ENCODE assay signal across 15 mouse cellular contexts in genomic region chr4:115079821-115080349, GRCm38 (mm10). TPM values are rescaled to one million over a fixed set of nuclear protein-coding genes. Genes with fewer than 3 reads are reported as not detected.
DNase-seq lines count a peak whose midpoint lies in the region; ATAC-seq and TF ChIP-seq lines count a peak whose summit lies in the region.
"Had no signal": no experiment of that assay in that cellular context is flagged by ENCODE, and none has a peak within 500 bp of the region (broad histone marks: within the 10 kb centered on the region; RNA-seq: fewer than 3 reads in every experiment).

No protein-coding gene starts in this region.

- ATAC-seq in kidney, postnatal 0 days (replicated peaks; ENCODE audit: low FRiP score, low read depth): peak; percentile 15
- peak; percentile 24 for ATAC-seq in forebrain, embryonic 12.5 days (ENCODE audit: low FRiP score)
- peak; percentile 18; the same call in 1 of the 2 replicates for ATAC-seq in hindbrain, embryonic 13.5 days (ENCODE audit: low FRiP score)
- peak; percentile 1 for ATAC-seq in midbrain, embryonic 16.5 days

- H3K9ac ChIP-seq in kidney, postnatal 0 days (ENCODE audit: low read depth, low read length): no peak overlapping the region
- H3K9ac ChIP-seq in forebrain, embryonic 12.5 days: peak overlapping the region; percentile 44
- peak overlapping the region; percentile 55 for H3K9ac ChIP-seq in hindbrain, embryonic 13.5 days
- H3K9ac ChIP-seq in midbrain, embryonic 16.5 days (ENCODE audit: low read depth, low read length): peak overlapping the region; percentile 36; the same call in 1 of the 2 replicates
- H3K9ac ChIP-seq: embryonic facial prominence, embryonic 15.5 days; heart, embryonic 15.5 days; limb, embryonic 13.5 days had no signal

- 22% methylated on average over 5 of the region's 5 CpGs for WGBS in kidney, postnatal 0 days
- WGBS in forebrain, embryonic 12.5 days: 15% methylated on average over 5 of the region's 5 CpGs
- 12% methylated on average over 5 of the region's 5 CpGs for WGBS in hindbrain, embryonic 13.5 days
- WGBS in midbrain, embryonic 16.5 days: 12% methylated on average over 5 of the region's 5 CpGs

- no peaks in the 10 kb centered on the region for H3K9me3 ChIP-seq in kidney, postnatal 0 days (replicated peaks; ENCODE audit: low read length)
- no peaks in the 10 kb centered on the region for H3K9me3 ChIP-seq in forebrain, embryonic 12.5 days
- no peaks in the 10 kb centered on the region for H3K9me3 ChIP-seq in hindbrain, embryonic 13.5 days
- H3K9me3 ChIP-seq in midbrain, embryonic 16.5 days (replicated peaks; ENCODE audit: control insufficient read depth, low read length, poor library complexity, severe bottlenecking): no peaks in the 10 kb centered on the region
- H3K9me3 ChIP-seq: embryonic facial prominence, embryonic 15.5 days; heart, embryonic 15.5 days; limb, embryonic 13.5 days had no signal

- H3K27ac ChIP-seq in kidney, postnatal 0 days: no peak overlapping the region
- peak overlapping the region; percentile 74 for H3K27ac ChIP-seq in forebrain, embryonic 12.5 days
- peak overlapping the region; percentile 52 for H3K27ac ChIP-seq in hindbrain, embryonic 13.5 days
- 0 out of 2 replicates have a peak overlapping the region, but pooled peaks have one; percentile 29 for H3K27ac ChIP-seq in midbrain, embryonic 16.5 days (ENCODE audit: low read length)
- H3K27ac ChIP-seq: embryonic facial prominence, embryonic 15.5 days; heart, embryonic 15.5 days; limb, embryonic 13.5 days had no signal

- no peaks in the 10 kb centered on the region for H3K27me3 ChIP-seq in kidney, postnatal 0 days (ENCODE audit: insufficient read depth, low read length)
- peaks cover 23% of the 10 kb centered on the region for H3K27me3 ChIP-seq in forebrain, embryonic 12.5 days
- peaks cover 49% of the 10 kb centered on the region for H3K27me3 ChIP-seq in hindbrain, embryonic 13.5 days
- H3K27me3 ChIP-seq in midbrain, embryonic 16.5 days (ENCODE audit: control insufficient read depth, insufficient read depth, low read depth, low read length): no peaks in the 10 kb centered on the region
- H3K27me3 ChIP-seq: embryonic facial prominence, embryonic 15.5 days had no signal

- DNase-seq in kidney, postnatal 0 days (ENCODE audit: low spot score): no peak
- no peak for DNase-seq in kidney, adult 11 months
- no peak for DNase-seq in cerebellum, postnatal 14 days
- DNase-seq in spleen, adult 18-20 months: no peak
- DNase-seq: cerebellum, adult 11 months; gastrocnemius, postnatal 36 days; layer of hippocampus, postnatal 36 days had no signal

- H3K4me1 ChIP-seq in kidney, postnatal 0 days (replicated peaks; ENCODE audit: insufficient read depth, low read length): no peaks in the 10 kb centered on the region
- peaks cover 19% of the 10 kb centered on the region for H3K4me1 ChIP-seq in forebrain, embryonic 12.5 days
- peaks cover 20% of the 10 kb centered on the region for H3K4me1 ChIP-seq in hindbrain, embryonic 13.5 days (replicated peaks)
- H3K4me1 ChIP-seq in midbrain, embryonic 16.5 days (ENCODE audit: control insufficient read depth, insufficient read depth, low read length): peaks cover 11% of the 10 kb centered on the region
- H3K4me1 ChIP-seq: embryonic facial prominence, embryonic 15.5 days had no signal

- H3K4me3 ChIP-seq in kidney, postnatal 0 days (replicated peaks; ENCODE audit: low read depth, low read length): no peak overlapping the region
- no peak overlapping the region for H3K4me3 ChIP-seq in forebrain, embryonic 12.5 days (replicated peaks)
- no peak overlapping the region for H3K4me3 ChIP-seq in hindbrain, embryonic 13.5 days
- H3K4me3 ChIP-seq in midbrain, embryonic 16.5 days (ENCODE audit: low read depth, low read length): no peak overlapping the region
- H3K4me3 ChIP-seq: embryonic facial prominence, embryonic 15.5 days; heart, embryonic 15.5 days; limb, embryonic 13.5 days had no signal

- H3K4me2 ChIP-seq in kidney, postnatal 0 days (ENCODE audit: low read length): no peak overlapping the region
- peak overlapping the region; percentile 31; the same call in 1 of the 2 replicates for H3K4me2 ChIP-seq in forebrain, embryonic 12.5 days
- no peak overlapping the region for H3K4me2 ChIP-seq in hindbrain, embryonic 13.5 days
- no peak overlapping the region for H3K4me2 ChIP-seq in midbrain, embryonic 16.5 days (ENCODE audit: low read length)
- H3K4me2 ChIP-seq: embryonic facial prominence, embryonic 15.5 days; heart, embryonic 15.5 days; limb, embryonic 13.5 days had no signal

- H3K36me3 ChIP-seq in kidney, postnatal 0 days (ENCODE audit: insufficient read depth, low read length): no peaks in the 10 kb centered on the region
- no peaks in the 10 kb centered on the region for H3K36me3 ChIP-seq in forebrain, embryonic 12.5 days (replicated peaks)
- H3K36me3 ChIP-seq in hindbrain, embryonic 13.5 days: no peaks in the 10 kb centered on the region
- H3K36me3 ChIP-seq in midbrain, embryonic 16.5 days (ENCODE audit: control insufficient read depth, insufficient read depth, low read length): no peaks in the 10 kb centered on the region
- H3K36me3 ChIP-seq: embryonic facial prominence, embryonic 15.5 days; heart, embryonic 15.5 days; limb, embryonic 13.5 days had no signal

- no peak for TF ChIP-seq CTCF in kidney, postnatal 0 days (IDR thresholded peaks at IDR 0.05; ENCODE audit: low read depth)

RNA-seq across cellular contexts. Expression of gene Pdzk1ip1, which starts 8.6 kb away (rescaled TPM):
- 681 and 685 TPM in 2 replicates for polyA plus RNA-seq in kidney, postnatal 0 days (2015; fragmentation: Nextera tagmentation; extraction: Ambion mirVana)
- polyA plus RNA-seq in forebrain, embryonic 12.5 days (2016; fragmentation: Nextera tagmentation; extraction: Ambion mirVana): 8.2 and 9.7 TPM in 2 replicates
- 5.5 and 10.3 TPM in 2 replicates for polyA plus RNA-seq in hindbrain, embryonic 13.5 days (2015; fragmentation: Nextera tagmentation; extraction: Ambion mirVana)
- polyA plus RNA-seq in midbrain, embryonic 16.5 days (2015; fragmentation: Nextera tagmentation; extraction: Ambion mirVana): 2.0 and 2.3 TPM in 2 replicates

RNA-seq across cellular contexts. Expression of gene Tal1, which starts 23.7 kb away (rescaled TPM):
- polyA plus RNA-seq in kidney, postnatal 0 days (2015; fragmentation: Nextera tagmentation; extraction: Ambion mirVana): 1.0 and 1.1 TPM in 2 replicates
- polyA plus RNA-seq in forebrain, embryonic 12.5 days (2016; fragmentation: Nextera tagmentation; extraction: Ambion mirVana): 1.6 and 2.8 TPM in 2 replicates
- 3.8 and 6.7 TPM in 2 replicates for polyA plus RNA-seq in hindbrain, embryonic 13.5 days (2015; fragmentation: Nextera tagmentation; extraction: Ambion mirVana)
- 4.6 and 6.4 TPM in 2 replicates for polyA plus RNA-seq in midbrain, embryonic 16.5 days (2015; fragmentation: Nextera tagmentation; extraction: Ambion mirVana)

RNA-seq across cellular contexts. Expression of gene Cyp4x1, which starts 54.2 kb away (rescaled TPM):
- polyA plus RNA-seq in kidney, postnatal 0 days (2015; fragmentation: Nextera tagmentation; extraction: Ambion mirVana): 0.20 and 0.21 TPM in 2 replicates
- 0.83 and 1.1 TPM in 2 replicates for polyA plus RNA-seq in forebrain, embryonic 12.5 days (2016; fragmentation: Nextera tagmentation; extraction: Ambion mirVana)
- 5.9 and 6.7 TPM in 2 replicates for polyA plus RNA-seq in hindbrain, embryonic 13.5 days (2015; fragmentation: Nextera tagmentation; extraction: Ambion mirVana)
- polyA plus RNA-seq in midbrain, embryonic 16.5 days (2015; fragmentation: Nextera tagmentation; extraction: Ambion mirVana): 11.8 and 15.4 TPM in 2 replicates
- polyA plus RNA-seq: heart, embryonic 15.5 days; limb, embryonic 13.5 days; testis, adult 2 months; urinary bladder, adult 2 months had no signal

Comparison
In these comparisons a context has a peak if more than half of its experiments do, and no peak if none do; other contexts are left out.
1. RNA of gene Pdzk1ip1, which starts 8.6 kb away (polyA plus RNA-seq): 681 to 685 TPM in kidney, postnatal 0 days; 8.2 to 9.7 TPM in forebrain, embryonic 12.5 days, 5.5 to 10.3 TPM in hindbrain, embryonic 13.5 days and 2.0 to 2.3 TPM in midbrain, embryonic 16.5 days; every median in the first group is over 10 times any median in the second.
2. Peak in every context shown above with its lines, with median percentiles within 50 percentile points of each other: ATAC-seq.